Mouse (Mus musculus) liver, embryonic 15.5 days (tissue): Measurements from ENCODE around the gene E330017A01Rik. TPM values are rescaled to one million over a fixed set of nuclear protein-coding genes. Genes with fewer than 3 reads are reported as not detected.
"Not testable (repeated sequence)": the region's sequence is repeated elsewhere in the genome, so short reads cannot be mapped to it uniquely, and the experiment has no call there.

Experiments
- ATAC-seq: fragments of 200-750 bp; cut with Nextera tagmentation; 2 replicates; pipeline ENCODE4 v1.8.0; 2017; ENCODE audit warnings: moderate number of reproducible peaks, mild to moderate bottlenecking, moderate library complexity; ENCODE audit not compliant: insufficient read depth
- H3K27ac ChIP-seq: fragments of 300-500 bp; sonication (generic); replicated peaks from 2 replicates; pipeline ENCODE4 v1.5.1; 2015; ENCODE audit warnings: mild to moderate bottlenecking, inconsistent platforms
- H3K27me3 ChIP-seq: fragments of 300-500 bp; sonication (generic); 2 replicates; pipeline ENCODE4 v1.6.1; 2015; ENCODE audit warnings: mild to moderate bottlenecking, inconsistent platforms
- H3K36me3 ChIP-seq: fragments of 300-500 bp; sonication (generic); replicated peaks from 2 replicates; pipeline ENCODE4 v1.6.1; 2015; ENCODE audit warnings: moderate library complexity, mild to moderate bottlenecking, inconsistent platforms
- H3K4me1 ChIP-seq: fragments of 300-500 bp; sonication (generic); replicated peaks from 2 replicates; pipeline ENCODE4 v1.6.1; 2015; ENCODE audit warnings: inconsistent platforms
- H3K4me2 ChIP-seq: fragments of 300-500 bp; sonication (generic); 2 replicates; pipeline ENCODE4 v1.6.1; 2015; ENCODE audit warnings: moderate library complexity, mild to moderate bottlenecking, inconsistent platforms
- H3K4me3 ChIP-seq: fragments of 300-500 bp; sonication (generic); replicated peaks from 2 replicates; pipeline ENCODE4 v1.5.1; 2015; ENCODE audit warnings: mild to moderate bottlenecking, inconsistent platforms
- H3K9ac ChIP-seq: fragments of 300-500 bp; sonication (generic); 2 replicates; pipeline ENCODE4 v1.6.1; 2015; ENCODE audit warnings: moderate library complexity, mild to moderate bottlenecking, inconsistent platforms
- H3K9me3 ChIP-seq: fragments of 300-500 bp; sonication (generic); replicated peaks from 2 replicates; pipeline ENCODE4 v1.6.1; 2016; ENCODE audit warnings: inconsistent platforms
- WGBS: fragments of 180-500 bp; shearing (Covaris S2); methylation state at CpG from one replicate; pipeline ENCODE4 v1.1.7; 2015; ENCODE audit warnings: mixed read lengths; ENCODE audit not compliant: insufficient replicate concordance; 5-methylcytosine and 5-hydroxymethylcytosine counted together
- polyA plus RNA-seq: library from polyadenylated mRNA; unstranded; fragments of >200 nt; fragmentation: Nextera tagmentation; extraction: Ambion mirVana; gene quantifications from 2 replicates; pipeline ENCODE4 v1.2.1, GENCODE M21; 2015

The E330017A01Rik gene
- polyA plus RNA-seq, 1 experiment from 2014 or later = not detected

DNA sequence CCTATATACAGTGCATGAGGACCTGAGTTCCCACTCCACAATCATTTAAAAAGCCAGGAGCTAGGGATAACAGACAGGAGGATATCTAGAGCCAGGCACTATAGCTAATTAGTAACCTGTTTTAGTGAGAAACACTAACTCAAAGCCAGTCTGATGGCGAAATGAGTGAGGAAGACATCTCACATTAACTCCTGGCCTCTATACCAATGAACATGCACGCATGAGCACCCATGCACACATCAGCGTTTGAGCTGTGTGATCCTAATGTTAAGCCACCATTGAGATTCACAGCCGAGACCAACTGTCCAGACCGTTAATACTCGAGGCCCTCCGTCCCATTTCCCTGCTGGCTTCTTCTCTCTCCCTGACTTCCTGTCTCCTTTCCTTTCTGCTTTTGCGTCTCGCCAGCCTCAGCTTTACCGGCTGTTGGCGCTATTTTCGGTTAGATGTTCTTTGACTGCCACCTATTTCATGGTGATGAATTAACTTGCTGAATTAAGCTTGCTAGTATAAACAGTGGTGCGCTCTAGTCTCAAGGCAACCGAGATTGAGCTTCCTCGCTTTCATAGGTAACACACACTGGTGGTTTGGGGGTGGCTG lies 35.4 kb upstream of the E330017A01Rik start:
- Histone ChIP-seq H3K27me3 (no peaks in the 10 kb centered on the region), H3K9ac (peak overlapping the region; percentile 98), H3K9me3 (no peaks in the 10 kb centered on the region), H3K4me3 (peak overlapping the region; percentile 92), H3K4me2 (peak overlapping the region; percentile 67), H3K27ac (peak overlapping the region; percentile 88), H3K4me1 (peaks cover 59% of the 10 kb centered on the region), H3K36me3 (peaks cover 69% of the 10 kb centered on the region)
- ATAC-seq = no peak
- 84% methylated on average over 15 of the region's 15 CpGs for WGBS

DNA sequence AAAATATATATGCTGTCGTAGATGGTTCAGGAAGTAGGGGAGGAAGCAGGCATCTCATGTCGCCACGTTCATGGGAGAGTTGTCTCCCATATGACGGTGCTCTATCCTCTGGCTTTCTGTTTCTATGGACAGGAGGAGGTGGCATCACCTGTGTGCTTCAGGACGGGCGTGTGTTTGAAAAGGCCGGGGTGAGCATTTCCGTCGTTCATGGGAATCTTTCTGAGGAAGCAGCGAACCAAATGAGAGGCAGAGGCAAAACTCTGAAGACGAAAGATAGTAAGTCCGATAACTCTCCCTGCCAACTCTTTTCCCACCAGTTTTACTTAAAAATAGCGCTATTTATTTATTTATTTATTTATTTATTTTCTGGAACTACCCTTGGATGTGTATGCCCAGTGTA lies 33.9 kb upstream of the E330017A01Rik start:
- peak overlapping the region; percentile 92 for H3K4me3 ChIP-seq
- no peak for ATAC-seq
- peak overlapping the region; percentile 67 for H3K4me2 ChIP-seq
- no peaks in the 10 kb centered on the region for H3K27me3 ChIP-seq
- H3K9ac ChIP-seq = peak overlapping the region; percentile 98
- peaks cover 54% of the 10 kb centered on the region for H3K36me3 ChIP-seq
- peak overlapping the region; percentile 88 for H3K27ac ChIP-seq
- 36% methylated on average over 13 of the region's 13 CpGs for WGBS
- H3K9me3 ChIP-seq = no peaks in the 10 kb centered on the region
- H3K4me1 ChIP-seq = peaks cover 59% of the 10 kb centered on the region

DNA sequence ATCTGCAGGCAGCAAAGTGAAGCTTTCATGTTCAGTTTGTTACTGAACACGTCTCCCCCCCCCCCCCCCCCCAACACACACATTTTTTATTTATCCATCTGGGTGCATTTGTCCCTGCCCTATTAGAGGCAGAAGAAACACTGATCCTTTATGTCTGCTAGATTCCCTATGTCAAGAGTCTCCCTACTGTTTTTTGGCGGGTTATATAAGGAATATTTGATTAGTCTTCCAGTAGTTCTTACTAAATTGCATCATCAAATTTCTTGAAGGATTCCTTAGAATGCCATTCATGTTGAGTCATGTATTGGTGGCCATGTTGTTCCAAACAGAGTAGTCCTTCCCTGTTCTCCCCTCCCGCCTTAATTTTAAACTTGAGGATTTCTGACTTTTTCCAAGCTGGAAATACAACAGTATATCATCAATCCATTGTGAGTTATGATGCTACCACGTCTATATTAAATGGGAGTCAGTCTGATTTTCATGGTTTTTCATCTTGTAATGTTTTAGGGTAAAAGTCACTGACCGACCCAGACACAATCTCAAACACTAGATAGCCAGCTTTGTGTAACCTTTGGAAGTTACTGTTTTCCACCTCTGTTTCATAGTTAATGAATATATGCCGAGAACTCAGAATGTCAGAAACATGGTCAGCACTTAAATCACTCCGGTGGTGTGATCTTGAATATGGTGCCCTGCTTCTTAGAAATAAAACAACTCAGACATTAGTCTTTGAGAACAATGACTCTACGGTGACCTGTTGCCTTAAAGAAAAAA lies 32.9 kb upstream of the E330017A01Rik start:
- peak overlapping the region; percentile 98 for H3K9ac ChIP-seq
- H3K36me3 ChIP-seq = peaks cover 45% of the 10 kb centered on the region
- no peaks in the 10 kb centered on the region for H3K9me3 ChIP-seq
- H3K27ac ChIP-seq = peak overlapping the region; percentile 98
- WGBS = 21% methylated on average over 8 of the region's 8 CpGs
- H3K27me3 ChIP-seq = no peaks in the 10 kb centered on the region
- peaks cover 61% of the 10 kb centered on the region for H3K4me1 ChIP-seq
- H3K4me2 ChIP-seq = peak overlapping the region; percentile 70
- ATAC-seq = no peak
- peak overlapping the region; percentile 92 for H3K4me3 ChIP-seq

DNA sequence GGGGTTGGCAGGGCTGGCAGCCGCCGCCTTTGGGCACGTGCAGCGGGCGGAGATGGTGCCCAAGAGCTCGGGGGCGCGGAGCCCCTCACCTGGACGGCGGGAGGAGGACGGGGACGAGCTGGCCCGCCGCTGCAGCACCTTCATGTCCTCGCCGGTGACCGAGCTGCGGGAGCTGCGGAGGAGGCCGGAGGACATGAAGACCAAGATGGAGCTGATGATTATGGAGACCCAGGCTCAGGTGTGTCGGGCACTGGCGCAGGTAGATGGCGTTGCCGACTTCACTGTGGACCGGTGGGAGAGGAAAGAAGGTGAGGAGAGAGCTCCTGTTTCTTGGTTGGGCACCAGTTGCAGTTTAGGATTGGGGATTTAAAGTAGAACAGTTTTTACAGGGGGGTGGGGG lies 32.1 kb upstream of the E330017A01Rik start:
- Histone ChIP-seq H3K36me3 (peaks cover 38% of the 10 kb centered on the region), H3K27me3 (no peaks in the 10 kb centered on the region), H3K4me1 (peaks cover 61% of the 10 kb centered on the region), H3K9me3 (no peaks in the 10 kb centered on the region), H3K27ac (peak overlapping the region; percentile 98), H3K4me3 (peak overlapping the region; percentile 92), H3K4me2 (peak overlapping the region; percentile 70), H3K9ac (peak overlapping the region; percentile 98)
- WGBS = under 1% methylated on average over 25 of the region's 25 CpGs
- no peak for ATAC-seq

DNA sequence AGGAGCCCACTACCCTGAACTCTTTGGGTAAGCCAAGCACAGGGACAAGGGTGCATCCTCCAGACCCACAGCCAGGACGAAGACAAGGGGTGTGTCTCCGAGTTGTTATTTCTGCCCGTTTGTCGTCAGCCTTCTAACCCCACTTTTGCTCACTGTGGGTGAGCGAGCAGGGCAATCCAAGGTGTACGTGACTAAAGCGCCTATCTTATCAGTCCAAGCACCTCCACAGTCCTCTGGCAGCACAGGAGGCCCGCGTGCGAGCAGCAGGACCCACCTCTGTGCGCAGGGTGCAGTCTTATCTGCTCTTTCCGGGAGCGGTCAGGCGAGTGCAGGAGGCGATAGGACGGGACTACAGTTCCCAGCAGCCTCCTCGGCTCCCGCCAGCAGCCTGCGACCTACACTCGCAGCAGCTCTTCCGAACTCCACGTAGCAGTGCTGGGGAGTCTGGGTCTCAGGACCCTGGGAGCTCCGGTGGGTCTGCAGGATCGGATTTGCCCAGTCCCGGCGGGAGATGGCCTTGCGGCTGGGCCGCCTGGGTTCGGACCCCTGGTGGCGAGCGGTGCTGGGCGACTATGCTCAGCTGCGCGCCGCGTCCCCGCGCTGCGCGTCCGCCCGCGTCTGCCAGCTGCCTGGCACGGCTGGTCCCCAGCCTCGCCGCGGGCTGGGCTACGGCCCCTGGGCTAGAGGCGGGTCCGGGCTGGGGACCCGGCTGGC lies 31.5 kb upstream of the E330017A01Rik start, which contains the start of gene Cpox:
TSS of gene Cpox (plus strand) at position 376 of the 714 bp plus-strand sequence.
- H3K9ac ChIP-seq = peak within 1 kb of the TSS; percentile 98
- ATAC-seq = peak; percentile 96
- H3K4me3 ChIP-seq = peak within 1 kb of the TSS; percentile 92

DNA sequence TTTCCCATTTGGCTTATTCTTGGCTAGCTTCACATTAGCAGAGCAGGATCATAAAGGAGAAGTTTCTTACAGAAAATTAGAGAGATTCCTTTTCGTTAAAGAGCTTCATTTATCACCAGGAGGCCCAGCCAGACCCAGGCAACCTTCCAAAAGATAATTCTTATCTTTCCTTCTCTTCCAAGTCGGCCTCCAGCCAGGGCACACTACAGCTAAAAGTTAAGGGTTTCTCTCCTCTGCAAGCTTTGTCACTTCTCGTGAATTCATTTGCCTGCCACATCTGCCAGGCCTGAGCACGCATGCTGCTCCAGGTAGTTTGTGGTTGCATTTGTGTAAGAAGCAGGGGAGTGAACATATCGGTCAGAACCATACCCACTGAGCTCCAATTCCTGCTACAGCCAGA lies 30.7 kb upstream of the E330017A01Rik start:
- H3K4me1 ChIP-seq = peaks cover 62% of the 10 kb centered on the region

More for the DNA sequence above, 31.5 kb upstream of the E330017A01Rik start, which contains the start of gene Cpox:
- Histone ChIP-seq H3K9me3 (no peaks in the 10 kb centered on the region), H3K27ac (peak within 1 kb of the TSS; percentile 98), H3K4me2 (peak within 1 kb of the TSS; percentile 70), H3K36me3 (peaks cover 32% of the 10 kb centered on the region), H3K27me3 (no peaks in the 10 kb centered on the region), H3K4me1 (peaks cover 62% of the 10 kb centered on the region)
- under 1% methylated on average over 51 of the region's 51 CpGs for WGBS

DNA sequence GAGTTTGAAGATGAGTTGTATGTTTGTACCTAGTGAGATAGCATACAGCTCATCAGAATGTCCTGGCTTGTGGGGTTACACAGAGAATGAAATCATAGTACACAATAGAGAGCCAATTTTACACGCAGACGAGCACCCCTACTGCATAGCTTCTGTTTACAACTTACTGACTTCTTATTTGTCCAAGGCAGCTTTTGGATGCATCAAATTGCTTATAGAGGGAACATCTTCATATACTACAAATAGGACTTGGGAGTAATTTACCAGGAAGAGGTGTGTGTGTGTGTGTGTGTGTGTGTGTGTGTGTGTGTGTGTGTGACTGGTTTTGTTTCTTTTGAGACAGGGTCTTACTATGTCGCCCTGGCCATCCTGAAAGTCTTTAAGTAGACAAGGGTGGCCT lies 30.0 kb upstream of the E330017A01Rik start:
- H3K4me3 ChIP-seq = peak overlapping the region; percentile 92; the same call in 1 of the 2 replicates
- H3K9ac ChIP-seq = peak overlapping the region; percentile 98
- ATAC-seq = no peak
- peak overlapping the region; percentile 98 for H3K27ac ChIP-seq
- peaks cover 61% of the 10 kb centered on the region for H3K4me1 ChIP-seq
- peaks cover 17% of the 10 kb centered on the region for H3K36me3 ChIP-seq
- no peaks in the 10 kb centered on the region for H3K9me3 ChIP-seq
- WGBS = 42% methylated on average over 3 of the region's 3 CpGs
- no peaks in the 10 kb centered on the region for H3K27me3 ChIP-seq
- H3K4me2 ChIP-seq = peak overlapping the region; percentile 70

More for the DNA sequence above, 30.7 kb upstream of the E330017A01Rik start:
- no peaks in the 10 kb centered on the region for H3K9me3 ChIP-seq
- peaks cover 24% of the 10 kb centered on the region for H3K36me3 ChIP-seq
- ATAC-seq = peak; percentile 29
- H3K4me3 ChIP-seq = peak overlapping the region; percentile 92
- H3K27ac ChIP-seq = peak overlapping the region; percentile 98
- H3K9ac ChIP-seq = peak overlapping the region; percentile 98
- H3K27me3 ChIP-seq = no peaks in the 10 kb centered on the region
- peak overlapping the region; percentile 70 for H3K4me2 ChIP-seq
- 11% methylated on average over 5 of the region's 5 CpGs for WGBS

DNA sequence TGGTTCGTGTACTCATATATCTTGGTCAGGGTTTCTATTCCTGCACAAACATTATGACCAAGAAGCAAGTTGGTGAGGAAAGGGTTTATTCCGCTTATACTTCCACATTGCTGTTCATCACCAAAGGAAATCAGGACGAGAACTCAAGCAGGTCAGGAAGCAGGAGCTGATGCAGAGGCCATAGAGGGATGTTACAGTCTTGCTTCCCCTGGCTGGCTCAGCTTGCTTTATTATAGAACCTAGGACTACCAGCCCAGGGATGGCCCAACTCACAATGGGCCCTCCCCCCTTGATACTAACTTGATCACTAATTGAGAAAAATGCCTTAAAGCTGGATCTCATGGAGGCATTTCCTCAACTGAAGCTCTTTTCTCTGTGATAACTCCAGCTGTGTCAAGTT lies 28.1 kb upstream of the E330017A01Rik start:
- not testable (repeated sequence) for ATAC-seq

DNA sequence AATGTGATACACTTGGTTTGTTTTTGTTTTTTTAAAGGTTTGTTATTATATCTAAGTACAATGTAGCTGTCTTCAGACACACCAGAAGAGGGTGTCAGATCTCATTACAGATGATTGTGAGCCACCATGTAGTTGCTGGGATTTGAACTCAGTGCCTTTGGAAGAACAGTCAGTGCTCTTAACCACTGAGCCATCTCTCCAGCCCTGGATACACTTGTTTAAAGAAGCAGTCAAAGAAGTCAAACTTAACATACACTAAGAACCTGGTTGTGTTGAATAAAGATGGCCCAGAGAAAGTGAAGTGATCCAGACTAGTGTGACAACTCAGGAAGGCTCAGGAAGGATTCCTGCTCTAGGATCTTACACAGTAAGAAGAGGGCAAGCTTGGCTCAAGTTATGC lies 26.6 kb upstream of the E330017A01Rik start:
- H3K4me3 ChIP-seq, H3K9ac ChIP-seq, H3K27me3 ChIP-seq, H3K9me3 ChIP-seq, H3K4me2 ChIP-seq, H3K36me3 ChIP-seq, ATAC-seq: not testable (repeated sequence)
- Histone ChIP-seq H3K4me1 (peaks cover 88% of the 10 kb centered on the region), H3K27ac (peak overlapping the region; percentile 98)

More for the DNA sequence above, 28.1 kb upstream of the E330017A01Rik start:
- H3K36me3 ChIP-seq, H3K27me3 ChIP-seq, H3K9me3 ChIP-seq, H3K9ac ChIP-seq, H3K4me3 ChIP-seq, H3K4me2 ChIP-seq: not testable (repeated sequence)
- WGBS = 78% methylated on average over 3 of the region's 3 CpGs
- peaks cover 72% of the 10 kb centered on the region for H3K4me1 ChIP-seq
- peak overlapping the region; percentile 98 for H3K27ac ChIP-seq

DNA sequence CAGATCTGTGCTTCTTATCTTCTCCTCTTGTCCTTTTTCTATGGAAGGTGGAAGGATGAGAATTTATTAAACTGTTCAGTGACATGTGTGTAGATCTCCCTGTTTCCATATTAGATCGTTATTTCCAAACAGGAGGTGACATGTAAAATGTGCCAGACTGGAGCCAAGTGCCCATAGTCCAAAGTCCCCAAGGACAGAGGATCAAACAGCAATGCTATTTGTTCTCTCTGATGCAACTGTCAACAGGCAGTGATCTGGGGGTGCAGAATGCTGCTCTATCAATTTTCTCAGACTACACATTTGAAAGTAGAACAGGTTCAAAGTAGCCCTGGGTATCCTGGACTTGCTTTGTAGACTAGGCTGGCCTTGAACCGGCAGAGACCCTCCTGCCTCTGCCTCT lies 25.3 kb upstream of the E330017A01Rik start:
- Histone ChIP-seq H3K4me2 (no peak overlapping the region), H3K27me3 (no peaks in the 10 kb centered on the region), H3K4me1 (peaks cover 92% of the 10 kb centered on the region), H3K4me3 (no peak overlapping the region), H3K36me3 (no peaks in the 10 kb centered on the region), H3K9ac (no peak overlapping the region; the same call in 1 of the 2 replicates), H3K9me3 (no peaks in the 10 kb centered on the region), H3K27ac (peak overlapping the region; percentile 97)
- ATAC-seq = no peak
- 77% methylated on average over 2 of the region's 2 CpGs for WGBS

DNA sequence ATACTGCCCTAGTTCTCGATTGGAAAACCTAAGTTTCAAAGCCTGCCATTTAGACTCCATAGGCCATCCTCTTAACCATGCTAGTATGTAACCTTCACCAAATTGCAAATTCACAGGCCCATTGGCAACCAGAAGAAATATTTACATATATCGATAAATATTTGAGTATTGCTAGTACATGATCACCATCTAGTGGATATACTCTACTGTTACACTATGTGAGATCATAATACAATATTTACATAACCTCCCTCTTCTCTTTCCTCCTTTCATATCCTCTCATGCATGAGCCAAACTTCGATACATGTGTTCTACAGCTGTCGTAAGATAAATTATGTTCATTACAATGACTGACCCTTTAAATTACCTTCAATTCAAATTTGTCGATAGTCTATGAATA lies 24.5 kb upstream of the E330017A01Rik start:
- ATAC-seq = peak; percentile 2; the same call in 1 of the 2 replicates
- Histone ChIP-seq H3K36me3 (no peaks in the 10 kb centered on the region), H3K4me1 (peaks cover 94% of the 10 kb centered on the region)

More for the DNA sequence above, 24.5 kb upstream of the E330017A01Rik start:
- no peak overlapping the region for H3K9ac ChIP-seq
- peak overlapping the region; percentile 97 for H3K27ac ChIP-seq
- no peaks in the 10 kb centered on the region for H3K27me3 ChIP-seq
- no peak overlapping the region for H3K4me3 ChIP-seq
- peak overlapping the region; percentile 27; the same call in 1 of the 2 replicates for H3K4me2 ChIP-seq
- 41% methylated on average over 5 of the region's 5 CpGs for WGBS
- no peaks in the 10 kb centered on the region for H3K9me3 ChIP-seq
